Mouse (Mus musculus): Measurements from ENCODE around the gene Zer1. TPM values are rescaled to one million over a fixed set of nuclear protein-coding genes. Genes with fewer than 3 reads are reported as not detected.

Zer1 gene
- polyA plus RNA-seq, 1 experiment from 2014 or later = 13.9 TPM

- Histone ChIP-seq H3K4me1 (replicated peaks) (peaks cover 23% of the 10 kb centered on the region), H3K27ac (replicated peaks) (no peak overlapping the region), H3K9ac (no peak overlapping the region), H3K27me3 (no peaks in the 10 kb centered on the region), H3K4me3 (peak overlapping the region; percentile 50), H3K4me2 (peak overlapping the region; percentile 88), H3K36me3 (no peaks in the 10 kb centered on the region; the same call in 1 of the 2 replicates), H3K9me3 (no peaks in the 10 kb centered on the region)
- WGBS = 60% methylated on average over 6 of the region's 6 CpGs
- ATAC-seq (ENCODE audit: low FRiP score, low read depth) = no peak
Measured at GRCm38 (mm10) chr2:30092280-30092918, 32.0 kb downstream of the Zer1 start.

- 97% methylated on average over 12 of the region's 12 CpGs for WGBS
- Histone ChIP-seq H3K27ac (replicated peaks) (no peak overlapping the region), H3K4me3 (no peak overlapping the region), H3K36me3 (no peaks in the 10 kb centered on the region), H3K9me3 (no peaks in the 10 kb centered on the region), H3K9ac (no peak overlapping the region), H3K4me2 (no peak overlapping the region), H3K27me3 (no peaks in the 10 kb centered on the region), H3K4me1 (replicated peaks) (peaks cover 23% of the 10 kb centered on the region)
- no peak for ATAC-seq (ENCODE audit: low FRiP score, low read depth)
Measured at GRCm38 (mm10) chr2:30091521-30091920, 32.9 kb downstream of the Zer1 start.

GRCm38 (mm10) chr2:30087310-30087709, 37.1 kb downstream of the Zer1 start:
- Histone ChIP-seq H3K9ac (no peak overlapping the region), H3K27me3 (no peaks in the 10 kb centered on the region), H3K4me2 (no peak overlapping the region), H3K4me1 (replicated peaks) (peaks cover 5% of the 10 kb centered on the region; the same call in 1 of the 2 replicates), H3K4me3 (no peak overlapping the region), H3K36me3 (no peaks in the 10 kb centered on the region), H3K9me3 (no peaks in the 10 kb centered on the region), H3K27ac (replicated peaks) (no peak overlapping the region)
- 90% methylated on average over 4 of the region's 4 CpGs for WGBS
- ATAC-seq (ENCODE audit: low FRiP score, low read depth) = no peak

- WGBS = 16% methylated on average over 12 of the region's 12 CpGs
- Histone ChIP-seq H3K9ac (0 out of 2 replicates have a peak overlapping the region, but pooled peaks have one; percentile 18), H3K27ac (replicated peaks) (no peak overlapping the region), H3K36me3 (no peaks in the 10 kb centered on the region), H3K27me3 (no peaks in the 10 kb centered on the region), H3K4me2 (peak overlapping the region; percentile 47), H3K9me3 (no peaks in the 10 kb centered on the region), H3K4me1 (replicated peaks) (peaks cover 5% of the 10 kb centered on the region; the same call in 1 of the 2 replicates), H3K4me3 (peak overlapping the region; percentile 19)
- ATAC-seq (ENCODE audit: low FRiP score, low read depth) = peak; percentile 68; the same call in 1 of the 2 replicates
Measured at GRCm38 (mm10) chr2:30084632-30085031, 39.8 kb downstream of the Zer1 start.

- no peak overlapping the region for H3K4me3 ChIP-seq
- H3K27me3 ChIP-seq = no peaks in the 10 kb centered on the region
- H3K9me3 ChIP-seq = no peaks in the 10 kb centered on the region
- H3K9ac ChIP-seq = no peak overlapping the region
- H3K36me3 ChIP-seq = no peaks in the 10 kb centered on the region
- no peak overlapping the region for H3K27ac ChIP-seq (replicated peaks)
- H3K4me2 ChIP-seq = peak overlapping the region; percentile 47
- peaks cover 5% of the 10 kb centered on the region; the same call in 1 of the 2 replicates for H3K4me1 ChIP-seq (replicated peaks)
- 46% methylated on average over 5 of the region's 5 CpGs for WGBS
- ATAC-seq (ENCODE audit: low FRiP score, low read depth) = no peak
Measured at GRCm38 (mm10) chr2:30084113-30084512, 40.3 kb downstream of the Zer1 start.

- Histone ChIP-seq H3K27ac (replicated peaks) (no peak overlapping the region), H3K27me3 (no peaks in the 10 kb centered on the region), H3K4me1 (replicated peaks) (peaks cover 20% of the 10 kb centered on the region), H3K4me3 (no peak overlapping the region), H3K9ac (no peak overlapping the region), H3K9me3 (no peaks in the 10 kb centered on the region), H3K4me2 (no peak overlapping the region), H3K36me3 (no peaks in the 10 kb centered on the region)
- no peak for ATAC-seq (ENCODE audit: low FRiP score, low read depth)
- WGBS = 91% methylated on average over 15 of the region's 15 CpGs
Measured at GRCm38 (mm10) chr2:30080181-30080800, 44.1 kb downstream of the Zer1 start.

- no peak for ATAC-seq (ENCODE audit: low FRiP score, low read depth)
- WGBS = 75% methylated on average over 4 of the region's 4 CpGs
- no peak overlapping the region for H3K9ac ChIP-seq
Measured at GRCm38 (mm10) chr2:30078760-30079159, 45.6 kb downstream of the Zer1 start.

GRCm38 (mm10) chr2:30078349-30078712, 46.1 kb downstream of the Zer1 start:
- 0 out of 2 replicates have a peak, but pooled peaks have one; percentile 4 for ATAC-seq (ENCODE audit: low FRiP score, low read depth)
- Histone ChIP-seq H3K27ac (replicated peaks) (no peak overlapping the region), H3K36me3 (0 out of 2 replicates have a peak, but pooled peaks cover 2% of the 10 kb centered on the region), H3K4me2 (peak overlapping the region; percentile 76; the same call in 1 of the 2 replicates), H3K27me3 (no peaks in the 10 kb centered on the region), H3K9me3 (no peaks in the 10 kb centered on the region), H3K4me1 (replicated peaks) (peaks cover 15% of the 10 kb centered on the region), H3K4me3 (no peak overlapping the region), H3K9ac (no peak overlapping the region)
- 29% methylated on average over 10 of the region's 10 CpGs for WGBS

More at GRCm38 (mm10) chr2:30078760-30079159, 45.6 kb downstream of the Zer1 start:
- Histone ChIP-seq H3K4me1 (replicated peaks) (peaks cover 15% of the 10 kb centered on the region), H3K36me3 (no peaks in the 10 kb centered on the region), H3K27me3 (no peaks in the 10 kb centered on the region), H3K4me3 (no peak overlapping the region), H3K9me3 (no peaks in the 10 kb centered on the region), H3K4me2 (no peak overlapping the region), H3K27ac (replicated peaks) (no peak overlapping the region)

GRCm38 (mm10) chr2:30077502-30078348, 46.7 kb downstream of the Zer1 start, which contains the start of gene Pkn3:
Gene Pkn3 (plus strand): TSS chr2:30077684.
- no peak within 1 kb of the TSS for H3K27ac ChIP-seq (replicated peaks)
- ATAC-seq (ENCODE audit: low FRiP score, low read depth) = peak; percentile 75
- H3K9me3 ChIP-seq = no peaks in the 10 kb centered on the region
- H3K9ac ChIP-seq = 0 out of 2 replicates have a peak within 1 kb of the TSS, but pooled peaks have one; percentile 5
- H3K4me3 ChIP-seq = peak within 1 kb of the TSS; percentile 37
- H3K27me3 ChIP-seq = no peaks in the 10 kb centered on the region
- under 1% methylated on average over 53 of the region's 53 CpGs for WGBS
- peak within 1 kb of the TSS; percentile 76 for H3K4me2 ChIP-seq
- peaks cover 8% of the 10 kb centered on the region for H3K36me3 ChIP-seq
- peaks cover 15% of the 10 kb centered on the region for H3K4me1 ChIP-seq (replicated peaks)

- H3K4me3 ChIP-seq = peak overlapping the region; percentile 37; the same call in 1 of the 2 replicates
- H3K27me3 ChIP-seq = no peaks in the 10 kb centered on the region
- peaks cover 13% of the 10 kb centered on the region for H3K36me3 ChIP-seq
- H3K4me2 ChIP-seq = peak overlapping the region; percentile 76
- no peak overlapping the region for H3K27ac ChIP-seq (replicated peaks)
- ATAC-seq (ENCODE audit: low FRiP score, low read depth) = 0 out of 2 replicates have a peak, but pooled peaks have one; percentile 11
- H3K9ac ChIP-seq = no peak overlapping the region
- peaks cover 15% of the 10 kb centered on the region for H3K4me1 ChIP-seq (replicated peaks)
- WGBS = 66% methylated on average over 6 of the region's 6 CpGs
- H3K9me3 ChIP-seq = no peaks in the 10 kb centered on the region
Measured at GRCm38 (mm10) chr2:30076959-30077358, 47.4 kb downstream of the Zer1 start.

GRCm38 (mm10) chr2:30076439-30076838, 47.9 kb downstream of the Zer1 start:
- H3K27me3 ChIP-seq = no peaks in the 10 kb centered on the region
- H3K36me3 ChIP-seq = peaks cover 13% of the 10 kb centered on the region
- H3K9me3 ChIP-seq = no peaks in the 10 kb centered on the region
- no peak overlapping the region for H3K4me3 ChIP-seq
- H3K4me1 ChIP-seq (replicated peaks) = peaks cover 15% of the 10 kb centered on the region
- ATAC-seq (ENCODE audit: low FRiP score, low read depth) = no peak
- H3K27ac ChIP-seq (replicated peaks) = no peak overlapping the region
- WGBS = 95% methylated on average over 9 of the region's 9 CpGs
- no peak overlapping the region for H3K4me2 ChIP-seq
- no peak overlapping the region for H3K9ac ChIP-seq

Measured in hindbrain, embryonic 15.5 days (tissue).